Mouse (Mus musculus) intestine, postnatal 0 days (tissue): ENCODE data around the gene Neurl1a. TPM values are rescaled to one million over a fixed set of nuclear protein-coding genes. Genes with fewer than 3 reads are reported as not detected.

Experiments
- ATAC-seq: fragments of 200-750 bp; cut with Nextera tagmentation; 2 replicates; pipeline ENCODE4 v1.8.0; 2017; ENCODE audit warnings: mild to moderate bottlenecking, moderate TSS enrichment, moderate library complexity
- H3K27ac ChIP-seq: fragments of 300-500 bp; sonication (generic); 2 replicates; pipeline ENCODE4 v1.5.1; 2014; ENCODE audit warnings: mild to moderate bottlenecking, low read depth, low read length, moderate library complexity
- H3K27me3 ChIP-seq: fragments of 300-500 bp; sonication (generic); replicated peaks from 2 replicates; pipeline ENCODE4 v1.6.1; 2014; ENCODE audit warnings: low read length, mixed read lengths; ENCODE audit not compliant: control insufficient read depth, insufficient read depth
- H3K36me3 ChIP-seq: fragments of 300-500 bp; sonication (generic); 2 replicates; pipeline ENCODE4 v1.6.1; 2014; ENCODE audit warnings: mild to moderate bottlenecking, moderate library complexity; ENCODE audit not compliant: control insufficient read depth, insufficient read depth
- H3K4me1 ChIP-seq: fragments of 300-500 bp; sonication (generic); replicated peaks from 2 replicates; pipeline ENCODE4 v1.6.1; 2014; ENCODE audit warnings: antibody characterized with exemption, low read length, mixed read lengths; ENCODE audit not compliant: control insufficient read depth, insufficient read depth
- H3K4me2 ChIP-seq: fragments of 300-500 bp; sonication (generic); replicated peaks from 2 replicates; pipeline ENCODE4 v1.6.1; 2014; ENCODE audit warnings: low read depth, mild to moderate bottlenecking, moderate library complexity
- H3K4me3 ChIP-seq: fragments of 300-500 bp; sonication (generic); 2 replicates; pipeline ENCODE4 v1.5.1; 2014; ENCODE audit warnings: low read depth, low read length
- H3K9ac ChIP-seq: fragments of 300-500 bp; sonication (generic); 2 replicates; pipeline ENCODE4 v1.6.1; 2014; ENCODE audit warnings: mild to moderate bottlenecking, low read depth, low read length
- H3K9me3 ChIP-seq: fragments of 300-500 bp; sonication (generic); 2 replicates; pipeline ENCODE4 v1.6.1; 2016; ENCODE audit warnings: mixed run types; ENCODE audit not compliant: control insufficient read depth
- CTCF ChIP-seq: sonication (generic); IDR thresholded peaks from 2 replicates; pipeline ENCODE4 v1.5.1; 2016; ENCODE audit warnings: low read depth, mild to moderate bottlenecking, control low read depth, antibody characterized with exemption, moderate library complexity
- WGBS: fragments of 180-500 bp; shearing (Covaris S2); extraction: QIAGEN DNeasy Blood & Tissue Kit; methylation state at CpG from one replicate; pipeline ENCODE4 v1.1.7; 2014; 5-methylcytosine and 5-hydroxymethylcytosine counted together
- polyA plus RNA-seq: library from polyadenylated mRNA; unstranded; fragments of >200 nt; fragmentation: Nextera tagmentation; extraction: Ambion mirVana; gene quantifications from 2 replicates; pipeline ENCODE4 v1.2.1, GENCODE M21; 2015

Neurl1a gene
- polyA plus RNA-seq, 1 experiment from 2014 or later, result 2.4 TPM

GRCm38 (mm10) chr19:47202429-47202828 lies 23.8 kb downstream of the Neurl1a start:
- Histone ChIP-seq H3K27me3 (no peaks in the 10 kb centered on the region), H3K9me3 (no peaks in the 10 kb centered on the region), H3K9ac (no peak overlapping the region), H3K4me3 (no peak overlapping the region), H3K27ac (no peak overlapping the region), H3K36me3 (no peaks in the 10 kb centered on the region), H3K4me2 (no peak overlapping the region), H3K4me1 (0 out of 2 replicates have a peak, but pooled peaks cover 2% of the 10 kb centered on the region)
- no peak for ATAC-seq
- 50% methylated on average over 6 of the region's 6 CpGs for WGBS
- no peak for TF ChIP-seq CTCF

- no peak for ATAC-seq
- WGBS, result 76% methylated on average over 6 of the region's 6 CpGs
- Histone ChIP-seq H3K27ac (no peak overlapping the region), H3K4me2 (no peak overlapping the region), H3K36me3 (no peaks in the 10 kb centered on the region), H3K9me3 (no peaks in the 10 kb centered on the region), H3K4me3 (no peak overlapping the region), H3K9ac (no peak overlapping the region), H3K27me3 (no peaks in the 10 kb centered on the region), H3K4me1 (0 out of 2 replicates have a peak, but pooled peaks cover 2% of the 10 kb centered on the region)
- TF ChIP-seq CTCF, result no peak
These were observed 24.4 kb downstream of the Neurl1a start for GRCm38 (mm10) chr19:47203042-47203441.

- Histone ChIP-seq H3K36me3 (no peaks in the 10 kb centered on the region), H3K4me2 (no peak overlapping the region), H3K27ac (no peak overlapping the region), H3K4me1 (0 out of 2 replicates have a peak, but pooled peaks cover 2% of the 10 kb centered on the region), H3K9me3 (no peaks in the 10 kb centered on the region), H3K4me3 (no peak overlapping the region), H3K9ac (no peak overlapping the region), H3K27me3 (no peaks in the 10 kb centered on the region)
- WGBS, result 89% methylated on average over 6 of the region's 6 CpGs
- TF ChIP-seq CTCF, result no peak
- no peak for ATAC-seq
These were observed 26.0 kb downstream of the Neurl1a start for GRCm38 (mm10) chr19:47204653-47205052.

GRCm38 (mm10) chr19:47206126-47206525 lies 27.5 kb downstream of the Neurl1a start:
- no peak for TF ChIP-seq CTCF
- no peak for ATAC-seq
- WGBS, result 61% methylated on average over 1 of the region's 1 CpGs

GRCm38 (mm10) chr19:47210432-47210831 lies 31.8 kb downstream of the Neurl1a start:
- no peak for ATAC-seq
- WGBS, result 93% methylated on average over 4 of the region's 4 CpGs
- H3K36me3 ChIP-seq, result no peaks in the 10 kb centered on the region
- no peaks in the 10 kb centered on the region for H3K27me3 ChIP-seq
- H3K4me1 ChIP-seq, result no peaks in the 10 kb centered on the region
- no peak overlapping the region for H3K4me2 ChIP-seq
- H3K27ac ChIP-seq, result no peak overlapping the region
- H3K9me3 ChIP-seq, result no peaks in the 10 kb centered on the region
- no peak overlapping the region for H3K9ac ChIP-seq
- TF ChIP-seq CTCF, result no peak
- H3K4me3 ChIP-seq, result no peak overlapping the region

More at GRCm38 (mm10) chr19:47206126-47206525, 27.5 kb downstream of the Neurl1a start:
- 0 out of 2 replicates have a peak, but pooled peaks cover 2% of the 10 kb centered on the region for H3K4me1 ChIP-seq
- H3K9ac ChIP-seq, result no peak overlapping the region
- H3K9me3 ChIP-seq, result no peaks in the 10 kb centered on the region
- H3K27me3 ChIP-seq, result no peaks in the 10 kb centered on the region
- no peaks in the 10 kb centered on the region for H3K36me3 ChIP-seq
- no peak overlapping the region for H3K27ac ChIP-seq
- no peak overlapping the region for H3K4me3 ChIP-seq
- H3K4me2 ChIP-seq, result no peak overlapping the region

GRCm38 (mm10) chr19:47211609-47212312 lies 33.1 kb downstream of the Neurl1a start:
- Histone ChIP-seq H3K9ac (no peak overlapping the region), H3K4me2 (no peak overlapping the region), H3K4me1 (no peaks in the 10 kb centered on the region), H3K27ac (no peak overlapping the region), H3K9me3 (no peaks in the 10 kb centered on the region), H3K4me3 (no peak overlapping the region), H3K36me3 (no peaks in the 10 kb centered on the region), H3K27me3 (no peaks in the 10 kb centered on the region)
- no peak for TF ChIP-seq CTCF
- WGBS, result 72% methylated on average over 10 of the region's 10 CpGs
- ATAC-seq, result no peak

GRCm38 (mm10) chr19:47212401-47212800 lies 33.8 kb downstream of the Neurl1a start:
- H3K4me1 ChIP-seq, result no peaks in the 10 kb centered on the region
- H3K9ac ChIP-seq, result no peak overlapping the region
- no peaks in the 10 kb centered on the region for H3K9me3 ChIP-seq
- ATAC-seq, result no peak
- H3K27ac ChIP-seq, result no peak overlapping the region
- no peak overlapping the region for H3K4me2 ChIP-seq
- WGBS, result 82% methylated on average over 7 of the region's 7 CpGs
- H3K27me3 ChIP-seq, result no peaks in the 10 kb centered on the region
- no peaks in the 10 kb centered on the region for H3K36me3 ChIP-seq
- TF ChIP-seq CTCF, result no peak
- H3K4me3 ChIP-seq, result no peak overlapping the region
